Mouse (Mus musculus): ENCODE data around the gene Stk11ip.
A peak's percentile ranks its signal among the peaks of the same experiment; 100 is the strongest.

Gene Stk11ip

DNA sequence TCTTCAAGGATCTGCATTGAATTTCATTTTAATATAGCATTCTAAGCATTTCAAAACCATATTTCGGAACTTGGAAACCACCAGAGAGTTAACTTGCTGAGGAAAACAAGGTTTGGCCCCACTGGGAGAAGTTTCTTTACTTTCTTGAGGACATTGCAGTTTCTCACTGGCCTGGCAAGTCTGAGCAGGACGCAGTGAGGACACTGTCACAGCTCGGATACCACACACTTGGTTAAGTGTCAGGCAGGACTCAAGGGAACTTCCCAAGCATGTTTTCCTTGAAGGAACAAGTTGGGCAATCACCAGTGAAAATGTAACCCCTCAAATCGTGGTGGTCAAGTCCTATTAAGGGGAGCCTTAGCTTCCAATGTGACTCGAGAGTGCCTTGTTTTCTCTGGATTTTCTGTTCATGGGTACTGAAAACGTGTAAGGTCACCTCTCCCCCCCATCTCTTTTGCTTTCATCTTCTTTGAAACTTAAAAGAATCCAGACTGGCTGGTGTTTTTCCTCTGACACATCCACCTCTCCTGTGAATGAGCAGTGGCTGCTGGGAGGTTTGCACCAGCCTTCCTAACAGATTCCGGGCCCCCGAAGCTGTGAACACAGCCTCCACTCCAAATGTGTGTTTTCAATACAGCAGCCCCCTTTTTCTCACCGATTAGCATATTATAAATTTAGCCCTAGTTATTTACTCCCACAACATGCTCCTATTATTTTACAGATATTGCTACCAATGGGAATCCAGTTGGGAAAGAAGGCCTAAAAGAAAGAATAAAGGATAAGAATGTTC is 16.9 kb upstream of the Stk11ip start:
- DNase-seq: no peak

GRCm38 (mm10) chr1:75505159-75505955 is 16.0 kb upstream of the Stk11ip start:
- DNase-seq: peak; percentile 98

DNA sequence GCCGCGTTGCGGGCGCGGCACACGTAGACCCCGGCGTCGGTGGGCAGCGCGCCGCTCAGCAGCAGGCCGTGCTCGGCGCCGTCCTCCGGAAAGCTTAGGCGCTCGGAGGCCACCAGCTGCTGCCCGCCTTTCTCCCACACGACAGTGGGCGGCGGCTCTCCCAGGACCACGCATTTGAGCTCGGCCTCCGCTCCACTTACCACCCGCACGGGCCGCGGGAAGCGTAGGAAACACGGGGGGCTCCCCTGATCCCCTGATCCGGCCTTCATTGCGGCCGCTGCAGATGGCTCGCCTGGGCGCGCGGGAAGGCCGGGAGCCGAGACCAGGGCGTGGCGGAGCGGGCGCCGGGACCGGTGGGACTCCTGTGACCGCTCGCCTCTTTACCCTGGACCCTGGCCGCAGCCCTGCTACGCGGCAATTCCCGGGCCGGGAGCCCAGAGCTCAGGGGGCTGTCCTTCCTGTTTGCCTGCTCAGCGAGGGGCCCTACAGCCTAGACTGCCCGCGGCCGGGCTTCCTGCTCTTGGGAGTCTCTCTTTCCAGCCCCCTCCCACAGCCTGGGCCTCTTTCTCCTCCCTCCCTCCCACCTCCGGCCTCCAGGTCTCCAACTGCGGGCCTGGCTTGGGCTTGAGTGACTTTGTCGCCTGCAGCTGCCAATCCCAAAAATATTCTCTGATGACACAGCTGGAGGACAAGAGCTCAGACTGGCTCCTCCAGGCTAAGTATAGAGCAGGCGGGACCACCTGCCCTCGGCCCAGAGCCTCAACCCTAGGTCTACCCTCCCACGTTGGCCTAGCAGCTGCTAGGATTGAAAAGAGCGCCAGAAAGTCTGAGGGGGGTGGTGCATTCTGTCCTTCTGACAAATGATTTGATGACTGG is 15.1 kb upstream of the Stk11ip start, which contains the start of gene Obsl1:
Gene Obsl1, minus strand, starts transcription at position 497 of the 876 bp plus-strand sequence.
- peak; percentile 98 for DNase-seq

- no peak for DNase-seq
Measured at GRCm38 (mm10) chr1:75507006-75507405, 14.3 kb upstream of the Stk11ip start, which contains the start of gene Inha. Inha (plus strand) TSS chr1:75507077.

GRCm38 (mm10) chr1:75509586-75509985 is 11.7 kb upstream of the Stk11ip start:
- DNase-seq: no peak

DNA sequence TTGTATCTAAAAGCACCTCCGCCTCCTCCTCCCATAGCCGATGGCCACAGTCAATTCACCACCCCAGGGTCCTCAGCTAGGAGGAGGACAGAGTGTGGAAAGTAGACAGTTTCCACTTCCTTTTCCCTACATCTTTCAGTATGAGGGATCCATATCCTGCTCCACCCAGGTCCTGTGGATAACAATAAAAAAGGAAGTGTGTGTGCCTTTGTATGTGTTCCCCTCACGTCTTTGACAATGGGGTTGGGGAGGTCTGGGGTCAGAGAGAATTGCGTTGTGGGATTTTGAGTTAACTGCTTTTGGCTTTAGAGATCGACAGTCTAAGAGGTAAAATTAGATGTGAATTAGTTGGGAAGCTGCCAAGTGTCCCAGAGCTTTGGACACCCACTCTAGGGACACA is 11.2 kb upstream of the Stk11ip start:
- no peak for DNase-seq

DNA sequence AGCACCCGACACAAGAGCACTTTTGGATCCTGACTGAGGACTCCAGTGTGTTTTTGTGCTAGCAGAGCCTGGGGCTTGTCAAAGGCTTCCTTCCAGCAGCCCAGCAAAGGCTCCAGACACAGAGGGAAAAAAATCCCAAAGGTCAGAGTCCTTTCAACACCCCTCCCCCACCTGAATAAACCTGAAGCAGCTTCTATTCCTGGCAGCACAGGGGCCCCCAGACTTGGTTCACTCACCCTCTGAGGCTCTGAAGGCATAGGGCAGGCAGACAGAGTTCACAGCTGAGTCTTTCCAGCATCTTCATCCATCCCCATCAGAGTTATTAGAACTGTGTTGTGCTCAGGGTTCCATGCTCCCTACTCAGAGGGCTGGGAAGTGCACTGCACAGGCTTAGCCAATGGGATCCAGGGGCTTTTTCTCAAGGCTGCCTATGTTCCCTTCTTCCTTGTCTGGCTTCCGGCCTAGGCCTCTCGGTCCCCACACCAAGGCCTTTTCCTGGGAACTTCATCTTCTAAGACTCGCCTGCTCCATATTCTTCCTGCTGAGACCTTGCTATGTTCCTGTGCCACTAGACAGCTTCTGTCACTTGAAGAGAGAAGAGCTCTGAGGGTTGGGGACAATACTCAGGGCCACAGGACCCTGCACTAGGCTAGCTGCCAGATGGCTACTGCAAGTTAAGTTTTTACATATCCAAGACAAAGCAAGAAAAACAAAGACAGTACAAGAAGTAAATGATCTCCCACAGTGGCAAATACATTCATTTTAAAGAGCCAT is 9.7 kb upstream of the Stk11ip start:
- DNase-seq: no peak

DNA sequence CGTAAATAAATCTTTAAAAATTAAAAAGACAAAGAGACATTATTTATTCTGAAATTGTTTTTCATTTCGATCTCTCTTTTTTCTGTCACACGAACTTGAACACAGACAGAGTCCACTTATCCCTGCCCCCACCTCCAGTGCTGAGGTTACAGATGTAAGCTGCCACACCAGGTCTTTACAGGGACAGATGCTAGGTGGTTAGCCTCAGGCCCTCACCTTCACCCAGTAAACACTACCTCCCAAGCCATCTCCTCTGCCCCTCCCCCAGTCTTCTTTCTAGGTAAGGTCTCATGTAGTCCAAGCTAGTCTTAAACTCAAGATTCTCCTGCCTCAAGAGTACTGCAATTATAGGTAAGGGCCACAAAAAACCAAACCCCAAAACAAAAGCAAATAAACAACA is 8.8 kb upstream of the Stk11ip start:
- no peak for DNase-seq

- DNase-seq: no peak
Measured at GRCm38 (mm10) chr1:75516703-75517380, 4.5 kb upstream of the Stk11ip start.

GRCm38 (mm10) chr1:75517984-75518383 is 3.3 kb upstream of the Stk11ip start:
- DNase-seq: no peak

DNA sequence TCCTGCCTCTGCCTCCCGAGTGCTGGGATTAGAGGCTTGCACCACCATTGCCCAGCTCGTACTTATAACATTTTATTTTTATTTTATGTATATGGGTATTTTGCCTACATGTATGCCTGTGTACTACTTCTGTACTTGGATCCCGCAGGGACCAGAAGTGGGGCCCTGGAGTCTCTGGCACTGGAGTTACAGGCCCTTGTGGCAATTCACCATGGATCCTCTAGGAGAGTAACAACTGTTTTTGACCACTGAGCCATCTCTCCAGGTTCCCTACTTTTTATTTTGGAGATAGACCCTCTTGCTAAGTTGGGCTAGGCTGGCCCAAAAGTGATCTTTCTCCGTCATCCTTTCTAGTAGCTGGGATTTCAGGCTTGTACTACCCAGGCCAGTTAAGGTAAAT is 2.9 kb upstream of the Stk11ip start:
- DNase-seq: no peak

GRCm38 (mm10) chr1:75519576-75519975 is 1.8 kb upstream of the Stk11ip start:
- no peak for DNase-seq

DNA sequence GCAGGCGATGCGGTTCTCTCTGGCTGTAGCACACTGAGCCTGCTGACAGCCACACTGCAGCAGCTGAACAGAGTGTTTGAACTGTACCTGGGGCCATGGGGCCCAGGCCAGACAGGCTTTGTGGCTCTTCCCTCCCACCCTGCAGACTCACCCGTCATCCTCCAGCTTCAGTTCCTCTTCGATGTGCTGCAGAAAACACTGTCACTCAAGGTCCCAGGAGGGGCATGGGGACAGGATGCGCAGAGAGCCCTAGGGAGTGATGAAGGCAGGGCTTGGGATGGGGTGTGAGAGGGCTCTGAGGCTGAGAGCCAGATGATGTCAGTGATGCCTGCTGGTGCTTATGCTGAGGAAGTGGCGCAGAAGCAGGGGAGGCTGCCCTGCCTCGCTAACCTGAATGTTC is 3.4 kb downstream of the Stk11ip start:
- DNase-seq: peak; percentile 96

DNA sequence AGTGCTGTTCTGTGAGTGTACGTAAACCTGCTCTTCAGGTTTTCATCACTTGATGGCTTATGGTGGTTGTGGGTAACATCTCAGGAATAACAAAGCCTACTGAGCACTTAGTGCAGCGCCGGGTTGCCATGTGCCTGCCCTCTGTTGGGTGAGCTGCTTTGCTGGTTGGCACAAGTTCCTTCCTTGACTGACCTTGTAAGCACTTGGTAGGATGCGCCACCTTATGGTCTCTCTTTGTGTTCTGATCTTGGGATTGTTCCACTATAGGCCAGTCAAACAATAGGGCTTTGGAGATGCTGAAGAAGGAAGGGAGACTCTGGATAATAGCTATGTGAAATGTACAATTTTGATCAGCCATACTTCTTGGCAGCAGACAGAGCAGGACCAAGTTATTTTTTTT is 9.2 kb downstream of the Stk11ip start:
- DNase-seq: no peak

DNA sequence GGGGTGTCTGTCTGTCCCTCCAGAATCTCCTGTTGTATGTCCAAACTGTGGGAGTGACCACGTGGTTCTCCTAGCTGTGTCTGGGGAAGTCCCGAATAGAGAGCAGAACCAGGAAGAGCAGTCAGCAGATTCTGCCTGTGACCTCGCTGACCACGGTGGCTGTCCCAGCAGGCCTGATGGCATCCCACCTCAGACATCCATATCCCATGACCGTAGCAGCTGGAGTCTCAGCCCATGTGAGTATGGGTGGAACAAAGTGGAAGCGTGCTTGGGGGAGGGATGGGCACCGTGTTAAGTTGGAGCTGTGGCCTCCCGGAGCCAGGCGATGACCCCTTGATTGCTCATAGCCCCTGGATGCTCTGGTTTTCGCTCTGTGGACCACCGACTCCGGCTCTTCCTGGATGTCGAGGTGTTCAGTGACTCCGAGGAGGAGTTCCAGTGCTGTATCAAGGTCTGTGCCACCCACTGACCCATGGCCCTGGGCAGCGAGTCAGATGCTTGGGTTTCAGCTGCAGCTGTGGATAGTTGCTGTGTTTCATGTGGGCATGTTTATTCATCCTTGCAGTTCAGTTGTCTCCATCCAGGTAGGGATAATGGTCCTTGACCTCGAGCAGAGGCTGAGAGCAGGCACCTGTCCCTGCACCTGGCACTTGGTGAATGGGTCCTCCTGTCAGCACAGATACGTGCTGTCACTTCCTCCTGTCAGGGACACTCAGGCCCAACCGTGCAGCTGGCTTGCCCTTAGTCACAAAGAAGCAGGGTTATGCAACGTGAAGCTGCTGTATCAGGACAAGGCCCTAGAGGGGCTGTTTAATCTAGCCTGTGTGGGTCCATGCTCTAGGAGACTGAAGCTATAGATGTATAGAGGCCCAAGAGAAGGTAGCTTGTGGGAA is 11.2 kb downstream of the Stk11ip start:
- DNase-seq: no peak

DNA sequence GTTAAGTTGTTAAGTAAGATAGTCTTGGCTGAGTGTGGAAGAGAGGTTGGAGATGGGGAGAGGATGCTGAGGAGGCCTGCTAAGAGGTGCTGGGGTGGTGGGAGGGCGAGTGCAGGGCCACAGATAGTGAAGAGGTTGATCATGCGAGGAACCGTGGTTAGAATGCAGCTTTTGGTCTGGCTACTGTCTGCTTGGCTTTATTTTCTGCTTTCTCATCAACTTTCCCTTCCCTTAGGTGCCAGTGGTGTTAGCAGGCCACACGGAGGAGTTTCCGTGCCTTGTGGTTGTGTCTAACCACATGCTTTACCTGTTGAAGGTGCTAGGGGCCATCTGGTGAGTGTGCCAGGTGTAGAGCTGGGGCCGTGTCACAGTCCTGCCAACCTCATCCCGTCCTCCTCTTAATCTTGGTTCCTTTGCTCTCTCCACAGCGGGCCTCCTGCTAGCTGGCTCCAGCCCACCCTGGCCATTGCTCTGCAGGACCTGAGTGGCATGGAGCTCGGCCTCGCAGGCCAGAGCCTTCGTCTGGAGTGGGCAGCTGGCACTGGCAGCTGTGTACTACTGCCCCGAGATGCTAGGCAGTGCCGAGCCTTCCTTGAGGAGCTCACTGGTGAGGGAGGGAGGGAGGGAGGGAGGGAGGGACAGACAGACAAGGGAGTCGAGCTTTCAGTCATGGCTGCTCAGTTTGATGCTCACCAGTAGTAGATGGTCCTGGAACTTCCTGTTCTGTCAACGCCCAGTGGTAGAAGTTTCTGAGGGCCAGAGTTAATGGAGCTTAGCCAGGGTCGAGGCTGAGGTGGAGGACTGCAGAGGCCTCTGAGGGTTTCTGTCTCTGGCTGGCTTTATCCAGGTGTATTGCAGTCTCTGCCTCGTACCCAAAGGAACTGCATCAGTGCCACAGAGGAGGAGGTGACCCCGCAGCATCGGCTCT is 12.3 kb downstream of the Stk11ip start:
- DNase-seq: no peak

- no peak for DNase-seq
Measured at GRCm38 (mm10) chr1:75537587-75537986, 16.3 kb downstream of the Stk11ip start.

DNA sequence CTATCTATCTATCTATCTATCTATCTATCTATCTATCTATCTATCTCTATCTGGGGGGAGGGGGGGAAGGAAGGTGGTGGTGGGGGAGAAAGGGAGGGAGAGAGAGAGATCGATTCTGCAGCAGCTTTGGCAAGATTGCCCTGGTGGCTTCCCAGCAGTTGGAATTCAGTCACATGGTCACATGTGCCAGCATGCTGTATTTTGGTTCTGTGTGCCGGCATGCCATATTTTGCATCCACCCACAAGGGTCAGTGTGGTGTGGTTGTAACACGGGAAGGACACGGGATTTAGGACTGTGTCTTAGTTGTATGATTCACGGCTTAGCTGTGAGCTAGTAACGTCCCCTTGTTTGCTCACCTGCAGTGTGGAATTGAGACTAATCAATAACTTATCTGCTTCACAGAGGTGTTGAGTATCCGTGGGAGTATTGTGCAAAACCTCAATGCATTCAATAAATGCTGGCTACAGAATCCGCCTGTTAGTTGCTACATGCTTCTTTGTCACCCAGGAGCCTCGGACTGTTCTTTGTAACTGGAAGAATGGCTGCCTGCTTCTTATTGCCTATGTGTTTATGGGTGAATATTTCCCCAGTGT is 17.4 kb downstream of the Stk11ip start:
- no peak for DNase-seq

DNA sequence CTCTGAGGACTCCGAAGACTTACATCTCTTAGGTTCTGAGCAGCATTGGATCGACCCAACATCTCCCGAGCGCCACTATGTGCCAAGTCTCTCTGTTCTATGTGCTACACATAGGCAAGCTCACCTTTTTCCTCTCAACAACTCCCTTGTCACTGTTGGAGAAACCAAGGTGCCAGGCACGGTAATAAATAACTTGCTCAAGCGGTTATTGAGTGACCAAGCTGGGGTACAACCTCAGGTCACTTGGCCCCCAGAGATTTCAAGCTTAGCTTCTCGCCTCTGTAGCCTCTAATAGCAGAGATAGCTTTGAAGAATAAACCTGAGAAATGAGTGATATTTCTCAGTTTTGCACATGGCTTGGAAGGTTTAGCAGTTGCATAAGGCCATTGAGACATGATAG is 20.2 kb downstream of the Stk11ip start:
- no peak for DNase-seq
